Mouse (Mus musculus): ENCODE measurements around the gene AI464131. TPM values are rescaled to one million over a fixed set of nuclear protein-coding genes. Genes with fewer than 3 reads are reported as not detected.
A peak's percentile ranks its signal among the peaks of the same experiment; 100 is the strongest.
"Not testable (repeated sequence)": the region's sequence is repeated elsewhere in the genome, so short reads cannot be mapped to it uniquely, and the experiment has no call there.

The AI464131 gene
- polyA plus RNA-seq, 1 experiment from 2014 or later, result 2.2 TPM

DNA sequence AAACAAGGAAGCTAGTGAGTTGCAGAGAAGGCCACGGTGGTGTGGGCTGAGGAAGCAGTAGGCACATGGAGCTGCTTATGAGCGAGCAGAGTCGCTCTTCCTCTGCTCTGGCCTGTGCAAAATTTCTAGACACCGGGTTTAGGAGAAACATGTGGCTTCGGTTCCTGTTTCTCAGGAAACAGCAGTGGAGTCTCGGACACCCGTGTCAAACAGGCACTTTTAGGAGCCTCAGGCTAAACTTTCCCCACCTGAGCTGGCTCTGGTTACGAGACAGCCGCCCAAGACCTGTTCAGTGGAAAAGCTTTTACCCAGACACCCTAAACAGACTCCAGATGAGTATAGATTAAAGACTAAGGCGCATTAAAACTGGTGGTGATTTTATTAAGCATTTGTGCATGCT lies 33.7 kb downstream of the AI464131 start:
- Histone ChIP-seq H3K27me3 (replicated peaks) (no peaks in the 10 kb centered on the region), H3K4me3 (no peak overlapping the region), H3K9me3 (no peaks in the 10 kb centered on the region), H3K4me1 (peaks cover 13% of the 10 kb centered on the region), H3K27ac (replicated peaks) (no peak overlapping the region), H3K4me2 (no peak overlapping the region), H3K9ac (no peak overlapping the region), H3K36me3 (no peaks in the 10 kb centered on the region)
- no peak for ATAC-seq (ENCODE audit: extremely low read depth, insufficient number of reproducible peaks, low FRiP score, low TSS enrichment)
- WGBS, result 79% methylated on average over 10 of the region's 10 CpGs

DNA sequence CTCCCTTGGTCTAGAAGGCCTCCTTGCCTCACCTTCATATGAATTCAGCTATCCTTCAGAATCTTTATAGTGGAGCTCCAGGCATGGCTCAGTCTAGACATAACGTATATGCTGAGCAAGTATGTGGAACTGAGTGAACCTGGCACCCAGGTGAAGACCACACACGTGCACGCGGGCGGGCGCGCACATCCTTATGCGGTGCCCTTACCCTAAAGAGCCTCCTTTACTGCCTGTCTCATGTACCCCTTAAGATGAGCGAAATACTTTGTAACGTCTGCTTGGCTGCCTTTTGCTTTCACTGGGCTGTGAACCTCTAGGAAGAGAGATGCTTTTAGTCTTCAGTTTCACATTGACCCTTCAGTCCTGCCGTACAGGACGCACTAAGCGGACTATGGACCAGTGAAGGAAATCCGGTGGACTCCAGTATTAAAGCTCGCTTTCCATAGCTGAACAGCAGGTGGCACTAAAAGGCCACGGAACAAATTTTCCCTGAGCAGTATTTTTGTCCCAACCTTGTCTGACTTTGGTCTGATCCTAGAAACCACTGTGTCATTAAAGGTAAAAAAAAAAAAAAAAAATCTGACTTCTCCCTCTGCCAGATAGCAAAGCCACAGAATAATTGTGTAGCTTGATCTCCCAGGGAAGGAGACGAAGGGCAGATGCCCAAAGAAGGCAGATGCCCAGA lies 34.3 kb downstream of the AI464131 start:
- H3K9me3 ChIP-seq, result no peaks in the 10 kb centered on the region
- no peak overlapping the region for H3K4me2 ChIP-seq
- H3K4me3 ChIP-seq, result no peak overlapping the region
- no peak overlapping the region for H3K27ac ChIP-seq (replicated peaks)
- H3K9ac ChIP-seq, result no peak overlapping the region
- H3K36me3 ChIP-seq, result no peaks in the 10 kb centered on the region
- H3K27me3 ChIP-seq (replicated peaks), result no peaks in the 10 kb centered on the region
- WGBS, result 57% methylated on average over 17 of the region's 17 CpGs
- no peak for ATAC-seq (ENCODE audit: extremely low read depth, insufficient number of reproducible peaks, low FRiP score, low TSS enrichment)
- H3K4me1 ChIP-seq, result peaks cover 19% of the 10 kb centered on the region

DNA sequence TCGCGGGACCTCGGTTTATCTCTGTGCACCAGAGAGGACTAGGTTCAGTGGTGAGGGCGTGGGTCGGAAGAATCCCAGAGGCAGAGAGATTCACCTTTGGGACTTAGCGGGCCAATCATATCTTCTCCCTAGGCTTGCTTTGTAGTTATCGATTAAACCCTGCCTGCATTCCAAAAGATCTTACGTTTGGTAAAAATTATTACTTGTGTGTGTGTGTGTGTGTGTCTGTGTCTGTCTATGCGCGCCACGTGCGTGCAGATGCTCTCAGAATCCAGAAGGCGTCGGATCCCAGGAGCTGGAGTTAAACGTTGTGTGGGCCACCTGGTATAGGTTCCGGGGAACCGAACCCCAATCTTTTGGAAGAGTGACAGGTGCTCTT lies 37.6 kb downstream of the AI464131 start:
- Histone ChIP-seq H3K9me3 (no peaks in the 10 kb centered on the region), H3K4me1 (peaks cover 27% of the 10 kb centered on the region), H3K36me3 (no peaks in the 10 kb centered on the region), H3K4me2 (peak overlapping the region; percentile 65), H3K9ac (peak overlapping the region; percentile 88), H3K27ac (replicated peaks) (no peak overlapping the region), H3K4me3 (peak overlapping the region; percentile 70), H3K27me3 (replicated peaks) (no peaks in the 10 kb centered on the region)
- no peak for ATAC-seq (ENCODE audit: extremely low read depth, insufficient number of reproducible peaks, low FRiP score, low TSS enrichment)
- WGBS, result 5% methylated on average over 17 of the region's 17 CpGs

DNA sequence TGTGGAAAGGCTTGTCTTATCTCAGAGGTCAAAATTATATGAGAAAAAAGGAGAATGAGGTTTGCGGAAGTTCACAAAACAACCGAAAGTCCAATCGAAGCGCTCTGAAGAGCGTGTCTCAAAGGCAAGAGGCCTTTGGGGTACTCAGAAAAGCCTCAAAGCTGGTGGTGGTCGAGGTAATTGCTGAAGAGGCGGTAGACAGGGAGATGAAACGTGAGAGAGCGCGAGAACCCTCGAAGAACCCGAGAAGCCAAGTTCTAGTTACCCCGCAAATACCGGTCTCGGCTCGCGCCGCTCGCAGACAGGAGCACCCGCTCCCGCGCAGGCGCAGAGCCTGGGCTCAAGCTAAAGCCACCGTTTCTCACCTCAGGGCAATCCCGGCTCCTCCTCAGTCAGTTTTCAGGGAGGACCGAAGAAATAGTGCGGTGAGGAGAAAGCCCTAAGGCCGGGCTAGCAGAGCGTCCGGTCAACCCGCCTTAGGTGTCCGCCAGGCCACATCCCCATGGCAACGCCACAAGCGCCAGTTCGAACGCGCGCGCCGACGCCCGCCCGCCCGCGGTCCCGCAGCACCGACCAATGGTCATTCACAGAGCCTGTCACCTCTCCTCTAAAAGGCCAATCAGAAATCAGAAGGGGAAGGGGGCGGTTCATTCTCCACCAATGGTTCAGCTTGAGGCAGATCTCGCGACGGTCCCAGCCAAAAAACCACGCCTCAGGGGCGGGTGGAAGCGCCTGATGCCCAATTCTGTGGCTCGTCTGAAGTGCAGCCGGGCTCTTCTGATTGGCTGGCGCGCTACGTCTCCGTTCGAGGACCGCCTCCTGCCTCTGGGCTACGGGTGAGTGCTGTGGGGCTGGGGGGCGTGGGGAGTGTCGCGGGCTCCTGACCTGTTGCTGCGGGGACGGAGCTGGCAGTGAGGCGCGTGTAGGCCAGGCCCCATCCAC lies 38.3 kb downstream of the AI464131 start, which contains the start of the genes Kif24 and Nudt2:
TSS of gene Kif24 (minus strand) at position 543 of the 942 bp plus-strand sequence.
TSS of gene Nudt2 (plus strand) at position 807 of the 942 bp plus-strand sequence.
- Histone ChIP-seq H3K9ac (peak within 1 kb of the TSS; percentile 89), H3K36me3 (no peaks in the 10 kb centered on the region), H3K4me1 (peaks cover 27% of the 10 kb centered on the region), H3K9me3 (no peaks in the 10 kb centered on the region), H3K27me3 (replicated peaks) (no peaks in the 10 kb centered on the region), H3K27ac (replicated peaks) (peak within 1 kb of the TSS; percentile 75), H3K4me2 (peak within 1 kb of the TSS; percentile 82), H3K4me3 (peak within 1 kb of the TSS; percentile 70)
- WGBS, result under 1% methylated on average over 70 of the region's 70 CpGs
- ATAC-seq (ENCODE audit: extremely low read depth, insufficient number of reproducible peaks, low FRiP score, low TSS enrichment), result peak; percentile 97

DNA sequence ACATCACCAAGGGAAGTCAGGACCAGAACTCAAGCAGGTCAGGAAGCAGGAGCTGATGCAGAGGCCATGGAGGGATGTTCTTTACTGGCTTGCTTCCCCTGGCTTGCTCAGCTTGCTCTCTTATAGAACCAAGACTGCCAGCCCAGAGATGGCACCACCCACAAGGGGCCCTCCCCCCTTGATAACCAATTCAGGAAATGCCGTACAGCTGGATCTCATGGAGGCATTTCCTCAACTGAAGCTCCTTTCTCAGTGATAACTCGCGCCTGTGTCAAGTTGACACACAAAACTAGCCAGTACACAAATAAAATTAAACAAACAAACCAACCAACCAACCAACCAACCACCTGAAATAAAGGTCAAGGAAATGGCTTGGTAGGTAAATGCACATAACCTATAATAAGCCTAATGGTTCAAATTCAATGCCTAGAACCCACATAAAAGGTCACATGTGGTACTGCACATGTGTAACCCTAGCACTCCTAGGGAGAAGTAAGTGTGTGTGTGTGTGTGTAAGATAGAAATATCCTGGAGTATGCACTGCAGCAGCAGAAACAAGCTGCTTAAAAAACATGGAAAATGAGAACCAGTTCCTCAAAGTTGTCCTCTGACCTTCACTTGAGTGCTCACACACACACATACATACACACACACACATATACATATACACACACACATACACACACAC lies 39.7 kb downstream of the AI464131 start:
- H3K27me3 ChIP-seq (replicated peaks); H3K36me3 ChIP-seq; H3K9me3 ChIP-seq; ATAC-seq (ENCODE audit: extremely low read depth, insufficient number of reproducible peaks, low FRiP score, low TSS enrichment); H3K27ac ChIP-seq (replicated peaks): not testable (repeated sequence)
- Histone ChIP-seq H3K4me1 (peaks cover 24% of the 10 kb centered on the region), H3K9ac (peak overlapping the region; percentile 89; the same call in 1 of the 2 replicates), H3K4me2 (peak overlapping the region; percentile 82), H3K4me3 (peak overlapping the region; percentile 70)
- 52% methylated on average over 3 of the region's 3 CpGs for WGBS

DNA sequence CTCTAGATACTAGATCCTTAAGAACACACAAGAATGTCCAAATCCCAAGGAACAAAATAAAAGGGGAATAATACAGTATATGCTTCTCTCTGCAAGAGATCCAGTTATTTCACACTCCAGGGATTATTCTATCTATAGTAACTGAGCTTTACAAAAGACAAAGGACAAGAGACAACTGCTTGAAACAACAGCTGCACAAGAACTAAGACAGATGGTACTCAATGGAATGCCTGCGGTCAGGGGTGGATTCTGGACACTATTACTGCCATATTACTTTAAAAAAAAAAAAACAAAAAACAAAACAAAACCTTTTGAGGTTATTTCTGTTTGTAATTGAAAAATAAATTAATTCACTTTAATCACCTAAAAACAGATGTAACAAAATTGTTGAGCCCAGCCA lies 42.2 kb downstream of the AI464131 start:
- H3K27ac ChIP-seq (replicated peaks), result no peak overlapping the region
- no peak overlapping the region for H3K4me3 ChIP-seq
- no peak for ATAC-seq (ENCODE audit: extremely low read depth, insufficient number of reproducible peaks, low FRiP score, low TSS enrichment)
- H3K9ac ChIP-seq, result no peak overlapping the region
- no peaks in the 10 kb centered on the region for H3K27me3 ChIP-seq (replicated peaks)
- 91% methylated on average over 1 of the region's 1 CpGs for WGBS
- H3K4me2 ChIP-seq, result no peak overlapping the region
- H3K36me3 ChIP-seq, result no peaks in the 10 kb centered on the region
- H3K4me1 ChIP-seq, result peaks cover 21% of the 10 kb centered on the region
- H3K9me3 ChIP-seq, result no peaks in the 10 kb centered on the region

DNA sequence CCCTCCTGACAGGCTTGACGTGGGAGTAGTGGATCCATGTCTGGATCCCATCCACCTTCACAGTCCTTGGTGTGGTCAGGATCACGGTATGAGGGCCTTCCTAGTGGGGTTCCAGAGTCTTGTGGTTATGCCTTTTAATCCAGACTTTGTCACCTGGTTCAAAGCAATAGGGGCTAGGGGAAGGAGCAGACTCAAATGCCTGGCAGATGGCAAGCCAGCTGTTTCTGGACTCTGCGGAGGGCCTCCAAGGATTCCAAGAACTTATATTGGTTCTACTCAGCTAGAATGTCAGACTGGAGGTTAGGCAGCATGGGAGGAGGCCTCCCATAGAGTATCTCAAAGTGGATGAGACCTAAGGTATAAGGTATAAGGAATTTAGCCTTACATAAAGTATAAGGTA lies 55.3 kb downstream of the AI464131 start:
- WGBS, result 87% methylated on average over 3 of the region's 3 CpGs
- peaks cover 9% of the 10 kb centered on the region; the same call in 1 of the 2 replicates for H3K4me1 ChIP-seq
- peaks cover 18% of the 10 kb centered on the region for H3K36me3 ChIP-seq
- no peak overlapping the region for H3K4me2 ChIP-seq
- H3K27me3 ChIP-seq (replicated peaks), result no peaks in the 10 kb centered on the region
- no peaks in the 10 kb centered on the region for H3K9me3 ChIP-seq
- no peak overlapping the region for H3K9ac ChIP-seq
- H3K4me3 ChIP-seq, result no peak overlapping the region
- no peak overlapping the region for H3K27ac ChIP-seq (replicated peaks)
- no peak for ATAC-seq (ENCODE audit: extremely low read depth, insufficient number of reproducible peaks, low FRiP score, low TSS enrichment)

Other genes starting within 250 kb of the AI464131 start
- 51.5 and 53.2 TPM in 2 replicates for gene Ubap2, start 227.9 kb downstream of the AI464131 start, polyA plus RNA-seq (2015; fragmentation: Nextera tagmentation; extraction: Ambion mirVana)
- 41.9 TPM in 2 replicates for gene Dcaf12, start 188.2 kb downstream of the AI464131 start, polyA plus RNA-seq (2015; fragmentation: Nextera tagmentation; extraction: Ambion mirVana)
- gene Ubap1, start 154.1 kb downstream of the AI464131 start, polyA plus RNA-seq (2015; fragmentation: Nextera tagmentation; extraction: Ambion mirVana), result 40.1 and 46.2 TPM in 2 replicates
- 3.4 and 4.2 TPM in 2 replicates for gene Kif24, start 38.2 kb downstream of the AI464131 start, polyA plus RNA-seq (2015; fragmentation: Nextera tagmentation; extraction: Ambion mirVana)
- 39.6 and 43.1 TPM in 2 replicates for gene Nudt2, start 37.9 kb downstream of the AI464131 start, polyA plus RNA-seq (2015; fragmentation: Nextera tagmentation; extraction: Ambion mirVana)
- gene 1110017D15Rik, start 14.3 kb upstream of the AI464131 start, polyA plus RNA-seq (2015; fragmentation: Nextera tagmentation; extraction: Ambion mirVana), result 0.44 TPM in 1 of 2 replicates, not detected in the other
- gene Fam219a, start 66.5 kb upstream of the AI464131 start, polyA plus RNA-seq (2015; fragmentation: Nextera tagmentation; extraction: Ambion mirVana), result 2.3 TPM in 2 replicates
- gene Dnaic1, start 66.7 kb upstream of the AI464131 start, polyA plus RNA-seq (2015; fragmentation: Nextera tagmentation; extraction: Ambion mirVana), result 2.1 and 2.2 TPM in 2 replicates
- gene Enho, start 137.2 kb upstream of the AI464131 start, polyA plus RNA-seq (2015; fragmentation: Nextera tagmentation; extraction: Ambion mirVana), result 3.9 and 5.6 TPM in 2 replicates
- 2.5 and 3.9 TPM in 2 replicates for gene Cntfr, start 194.0 kb upstream of the AI464131 start, polyA plus RNA-seq (2015; fragmentation: Nextera tagmentation; extraction: Ambion mirVana)
- gene Il11ra1, start 196.9 kb upstream of the AI464131 start, polyA plus RNA-seq (2015; fragmentation: Nextera tagmentation; extraction: Ambion mirVana), result 137 and 146 TPM in 2 replicates
- gene Rpp25l, start 210.5 kb upstream of the AI464131 start, polyA plus RNA-seq (2015; fragmentation: Nextera tagmentation; extraction: Ambion mirVana), result 45.1 and 50.4 TPM in 2 replicates
- gene Dctn3, start 220.1 kb upstream of the AI464131 start, polyA plus RNA-seq (2015; fragmentation: Nextera tagmentation; extraction: Ambion mirVana), result 128 and 139 TPM in 2 replicates
- gene Arid3c, start 228.1 kb upstream of the AI464131 start, polyA plus RNA-seq (2015; fragmentation: Nextera tagmentation; extraction: Ambion mirVana), result not detected in 2 replicates

All from heart, embryonic 13.5 days (tissue).